Mouse (Mus musculus) CD4-positive, CD25-positive, alpha-beta regulatory T cell, adult 2 months (primary cell): ENCODE results near the gene Dnah5.

Experiments used
- DNase-seq: peaks from one replicate; pipeline ENCODE4 v3.0.0-alpha.2; 2012; ENCODE audit warnings: low read depth, low spot score

Dnah5 gene

DNA sequence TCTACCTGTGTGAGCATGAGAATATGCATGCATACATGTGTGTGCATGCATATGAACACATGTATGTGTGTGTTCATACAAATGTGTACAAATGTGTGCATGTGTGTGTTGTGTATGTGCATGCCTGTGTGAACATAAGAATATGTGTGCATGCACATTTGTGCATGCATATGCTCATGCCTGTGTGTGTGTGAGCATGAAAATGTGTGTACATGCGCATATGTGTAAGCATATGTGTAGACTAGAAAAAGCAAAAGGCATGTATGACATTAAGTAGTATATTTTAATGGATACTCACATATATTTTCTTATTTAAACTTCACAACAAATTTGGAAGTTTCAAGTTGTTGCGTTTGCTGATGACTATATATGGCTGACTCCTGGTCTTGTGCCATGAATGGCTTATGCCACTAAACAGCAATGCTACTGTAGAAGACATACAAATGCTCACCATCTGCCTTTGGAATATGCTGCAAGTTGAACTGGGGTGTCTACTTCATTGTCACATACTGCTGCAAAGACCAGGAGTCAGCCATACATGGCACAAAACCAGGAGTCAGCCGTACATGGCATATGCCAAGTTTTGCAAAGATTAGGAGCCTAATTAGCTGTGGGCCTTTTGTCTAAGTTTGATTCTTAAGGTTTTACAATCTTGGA lies 263.2 kb downstream of the Dnah5 start:
- no peak for DNase-seq

- no peak for DNase-seq
Observed at GRCm38 (mm10) chr15:28473749-28474390, 270.3 kb downstream of the Dnah5 start.

DNA sequence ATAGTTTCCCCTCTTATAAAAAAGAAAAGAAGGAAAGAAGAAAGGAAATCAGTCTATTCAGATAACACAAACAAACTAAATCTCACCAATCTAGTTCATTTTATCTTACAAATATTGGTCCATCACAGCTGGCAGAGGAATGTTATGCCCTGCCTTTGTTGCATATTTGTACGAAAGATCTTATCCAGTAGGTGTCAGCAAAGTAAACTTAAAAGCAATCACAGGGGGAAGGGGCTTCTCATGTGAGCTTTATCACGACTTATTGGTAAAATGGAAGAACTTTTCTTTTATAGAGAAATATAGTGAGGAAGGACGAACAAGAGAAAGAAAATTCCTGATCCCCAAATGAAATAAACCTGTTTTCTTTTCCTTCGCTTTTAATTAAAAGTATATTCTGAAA lies 299.3 kb downstream of the Dnah5 start:
- DNase-seq = no peak

DNA sequence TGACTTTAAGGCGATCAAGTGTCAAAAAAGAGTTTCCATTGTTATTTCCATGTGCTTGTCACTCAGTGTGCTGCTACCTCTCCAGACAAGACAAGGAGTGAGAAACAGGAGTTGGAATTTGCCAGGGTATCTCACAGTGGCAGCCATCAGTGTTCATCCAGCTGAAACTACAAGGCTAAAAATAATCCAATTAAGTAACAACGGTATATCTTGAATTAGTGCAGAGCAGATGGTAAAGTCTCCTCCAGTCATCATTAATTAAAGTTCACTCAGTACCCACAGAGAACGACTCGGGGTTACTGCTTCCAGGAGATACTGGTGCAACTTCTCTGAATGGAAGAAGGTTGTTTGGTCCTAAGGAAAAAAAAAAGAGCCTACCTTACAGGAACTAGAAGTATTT lies 311.6 kb downstream of the Dnah5 start:
- DNase-seq = no peak
